Mouse (Mus musculus): ENCODE measurements around the gene Gm10192. TPM values are rescaled to one million over a fixed set of nuclear protein-coding genes. Genes with fewer than 3 reads are reported as not detected.

Gm10192 gene
- not detected for polyA plus RNA-seq (2015; fragmentation: Illumina TruSeq; extraction: RNeasy Lipid Tissue Mini Kit (QIAGEN cat#74804); ENCODE audit: insufficient read depth, low replicate concordance)

GRCm38 (mm10) chr4:97183066-97183465, at the start of gene Gm10192:
Gene Gm10192, minus strand, starts transcription at chr4:97183166.

Data from spleen, adult 10 weeks (tissue).